Mouse (Mus musculus): ENCODE measurements at regions not wholly inside any gene's neighbourhood (a gene's known extent, or its start where the extent isn't known, plus 50 kb on each side); places are given as distances from the start of the nearest gene placed in this dataset.

DNA sequence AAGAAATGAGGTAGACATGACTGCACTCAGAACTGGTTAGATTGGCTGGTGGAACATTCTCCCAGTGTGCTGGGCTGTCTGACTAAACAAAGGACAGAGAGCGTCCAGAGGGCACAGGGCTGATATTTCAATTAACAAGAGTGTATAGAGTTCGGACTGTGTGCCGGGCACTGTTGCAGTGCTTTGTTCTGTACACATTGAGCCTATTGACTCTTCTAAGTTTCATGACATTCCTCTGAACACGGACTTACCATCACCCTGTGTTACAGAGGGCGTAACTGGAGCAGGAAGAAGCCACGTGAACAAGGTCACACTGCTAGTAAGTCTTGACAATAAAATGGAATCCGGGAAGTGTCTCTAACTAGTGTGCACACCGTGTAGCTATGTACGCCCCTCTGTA is 92.1 kb upstream of the Barx2 start:
- DNase-seq (ENCODE audit: low spot score), result no peak

DNA sequence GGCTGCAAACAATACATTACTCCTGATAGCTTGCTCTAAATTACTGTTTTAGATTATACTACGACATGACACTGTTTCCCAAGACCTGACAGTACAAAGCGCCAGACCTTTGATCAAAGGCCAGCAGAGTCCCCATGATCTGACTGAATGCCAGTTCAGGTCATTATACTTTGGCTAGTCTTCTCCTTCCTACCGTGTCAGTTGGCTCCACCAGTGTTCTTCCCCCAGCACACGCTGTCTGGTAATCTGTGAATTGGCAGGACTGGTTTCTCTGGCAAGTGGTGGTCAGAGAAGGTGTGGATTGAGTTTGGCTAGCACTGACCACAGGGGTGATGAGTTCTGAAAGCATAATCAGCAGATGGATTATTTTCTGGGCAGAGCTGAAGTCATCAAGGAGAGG is 93.1 kb upstream of the Barx2 start:
- no peak for DNase-seq (ENCODE audit: low spot score)

DNA sequence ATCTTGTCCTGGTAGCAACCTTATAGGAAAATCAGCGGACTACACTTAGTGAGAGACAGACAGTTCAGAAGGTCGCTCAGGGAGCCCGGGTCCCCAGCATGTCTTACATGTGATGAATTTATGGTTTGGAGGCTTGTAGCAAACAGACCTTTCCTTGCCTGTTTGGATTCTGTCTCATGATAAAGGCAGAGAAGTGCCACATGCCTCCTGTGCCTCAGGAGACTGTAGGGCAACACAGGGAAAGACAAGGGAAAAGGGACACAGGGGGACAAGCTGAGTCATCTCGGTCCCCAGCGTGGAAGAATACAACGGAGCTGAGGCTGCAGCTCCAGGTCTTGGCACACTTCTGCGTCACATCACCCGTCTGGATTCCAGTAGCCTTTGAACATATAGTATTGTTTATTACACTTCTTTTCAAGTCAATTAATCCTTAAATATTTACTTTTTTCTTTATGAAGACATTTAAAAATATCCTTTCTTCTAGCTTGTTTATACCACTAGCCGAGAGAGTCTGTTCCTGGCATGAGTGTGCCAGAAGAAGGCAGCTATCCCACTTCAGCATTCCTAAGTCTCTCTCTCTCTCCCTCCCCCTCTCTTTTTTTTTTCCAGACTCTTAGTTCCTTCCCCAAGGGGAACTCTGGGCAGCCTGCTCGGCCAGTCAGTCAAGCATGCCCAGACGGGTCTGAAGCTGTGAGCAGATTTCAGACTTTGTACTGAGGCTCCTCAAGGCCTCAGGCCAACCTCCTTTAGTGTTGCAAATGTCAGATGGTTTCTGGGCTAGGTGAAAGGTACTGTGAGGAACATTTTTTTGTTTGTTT is 97.9 kb upstream of the Barx2 start:
- DNase-seq (ENCODE audit: low spot score), result peak; percentile 33

DNA sequence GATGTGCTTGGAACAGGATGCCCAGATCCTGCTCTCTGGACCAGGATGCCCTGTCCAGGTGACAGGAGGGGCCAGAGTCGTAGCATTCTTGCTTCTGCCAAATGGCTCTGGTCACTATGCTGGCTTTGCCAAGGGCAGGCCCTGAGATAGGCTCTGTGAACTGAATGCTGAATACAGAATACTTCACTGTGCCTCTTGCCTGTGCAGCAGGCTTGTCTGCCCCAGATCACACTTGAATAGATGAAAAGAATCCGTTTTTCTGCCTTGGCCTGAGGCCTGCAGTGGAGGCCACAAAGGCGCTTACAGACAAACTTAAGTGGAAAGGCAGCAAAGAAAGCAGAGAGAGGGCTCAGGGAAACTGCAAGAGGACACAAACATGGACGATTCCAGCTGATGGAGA is 99.7 kb upstream of the Arhgap32 start:
- no peak for DNase-seq (ENCODE audit: low spot score)

DNA sequence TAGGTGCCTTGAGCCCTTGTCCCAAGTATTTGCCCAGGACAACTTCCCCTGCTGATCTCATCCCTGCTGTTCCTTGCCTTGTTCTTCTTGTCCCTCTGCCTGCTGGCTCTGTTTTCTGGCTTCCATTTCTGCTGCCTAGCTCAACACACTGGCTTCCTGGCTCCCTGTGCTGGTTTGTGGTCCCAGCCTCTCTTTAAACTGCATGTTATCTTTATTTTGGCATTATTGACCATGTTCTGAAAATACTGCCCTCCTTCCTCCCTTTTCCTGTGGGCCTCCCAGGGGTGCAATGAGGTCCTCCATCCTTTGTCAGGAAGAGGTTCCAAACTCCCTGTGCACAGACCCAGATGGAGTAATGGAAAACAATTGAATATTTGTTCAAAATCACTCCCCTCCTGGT is 97.9 kb upstream of the Arhgap32 start:
- DNase-seq (ENCODE audit: low spot score), result no peak

DNA sequence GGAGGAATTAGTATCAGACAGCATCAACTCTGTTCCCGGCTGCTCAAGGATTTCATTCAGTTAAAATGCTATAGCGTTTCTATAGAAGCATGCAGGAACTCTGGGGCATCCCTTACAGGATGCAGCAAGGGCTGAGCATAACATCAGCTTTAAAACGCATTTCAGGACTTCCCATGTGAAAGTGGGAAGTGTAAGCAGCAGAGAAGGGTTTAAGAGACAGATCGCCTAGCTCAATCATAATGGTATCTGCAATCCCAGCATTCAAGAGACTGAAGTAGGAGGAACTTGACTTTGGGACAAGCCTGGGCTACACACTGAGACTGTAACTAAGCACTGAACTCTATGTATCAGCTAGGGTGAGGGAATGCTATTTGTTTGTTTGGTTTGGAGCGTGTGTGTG is 96.2 kb upstream of the Arhgap32 start:
- no peak for DNase-seq (ENCODE audit: low spot score)

DNA sequence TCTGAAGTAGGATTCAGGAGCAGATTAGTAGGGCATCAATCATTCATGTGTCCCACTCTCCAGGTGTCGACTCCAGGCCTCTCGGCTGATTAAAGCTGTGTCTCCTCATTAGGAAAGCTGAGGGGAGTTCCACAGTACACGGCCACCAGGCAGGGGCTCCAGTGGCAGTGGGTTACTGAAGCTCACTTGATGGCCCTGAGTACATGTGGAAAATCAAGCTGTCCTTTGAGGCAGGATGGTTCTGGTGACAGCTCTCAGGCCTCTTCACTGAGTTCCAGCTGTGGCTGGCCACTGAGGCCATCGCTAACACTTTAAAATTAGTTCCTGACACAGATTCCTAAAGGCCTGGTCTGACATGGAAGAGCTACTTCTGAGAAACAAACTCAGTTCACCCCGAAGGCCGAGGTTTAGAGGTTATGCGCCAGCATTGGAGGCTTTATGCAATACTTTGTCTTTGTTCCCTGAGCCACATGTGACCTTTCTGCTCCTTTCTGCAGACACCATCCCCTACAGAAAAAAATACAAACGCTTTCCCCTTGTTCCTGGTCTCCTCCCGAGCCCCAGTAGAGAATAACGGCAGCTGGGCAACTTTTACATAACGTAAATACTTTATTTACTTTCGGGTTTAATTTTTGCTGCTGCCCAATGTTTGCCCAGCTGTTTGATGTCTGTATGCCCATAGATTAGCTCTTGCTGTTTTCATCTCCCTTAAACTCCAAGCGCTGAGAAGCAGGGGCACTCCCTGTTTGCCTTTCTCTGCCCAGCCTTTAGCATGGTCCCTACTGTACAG is 94.8 kb upstream of the Arhgap32 start:
- DNase-seq (ENCODE audit: low spot score), result no peak

DNA sequence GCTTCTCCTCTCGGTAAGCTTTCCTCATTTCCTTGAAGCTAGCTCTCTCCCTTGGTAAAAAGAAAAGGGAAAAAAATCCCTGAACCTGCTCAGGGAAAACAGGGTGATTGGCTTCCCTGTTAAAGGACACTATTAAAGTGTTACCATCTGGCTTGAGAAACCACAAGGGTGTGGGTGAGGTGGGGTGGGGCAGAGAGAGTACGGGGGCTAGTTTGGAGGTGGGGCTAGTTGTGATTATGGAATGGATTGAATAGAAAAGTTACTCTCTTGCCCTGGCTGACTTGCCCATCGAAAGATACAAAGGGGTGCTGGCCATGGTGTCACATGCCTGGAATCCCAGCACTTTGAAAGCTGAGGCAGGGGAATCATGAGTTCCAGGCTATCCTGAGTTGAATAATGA is 94.2 kb upstream of the Arhgap32 start:
- no peak for DNase-seq (ENCODE audit: low spot score)

DNA sequence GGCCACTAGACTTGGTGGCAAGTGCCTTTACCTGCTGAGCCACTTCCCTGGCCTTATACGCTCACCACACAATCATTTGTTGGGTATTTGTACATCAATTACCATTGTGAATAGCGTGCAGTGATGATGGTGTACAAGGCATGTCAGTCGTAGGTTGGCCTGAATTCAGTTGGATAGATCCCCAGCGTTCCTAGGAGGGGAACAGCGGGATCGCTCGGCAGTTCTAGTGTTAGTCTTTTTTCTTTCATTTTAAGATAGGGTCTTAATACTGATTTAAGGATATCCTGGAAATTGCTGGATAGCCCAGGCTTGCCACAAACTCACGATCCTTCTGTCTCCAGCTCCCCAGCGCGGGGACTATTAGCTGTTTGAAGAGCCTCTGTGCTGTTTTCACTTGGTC is 92.9 kb upstream of the Arhgap32 start:
- DNase-seq (ENCODE audit: low spot score), result no peak

DNA sequence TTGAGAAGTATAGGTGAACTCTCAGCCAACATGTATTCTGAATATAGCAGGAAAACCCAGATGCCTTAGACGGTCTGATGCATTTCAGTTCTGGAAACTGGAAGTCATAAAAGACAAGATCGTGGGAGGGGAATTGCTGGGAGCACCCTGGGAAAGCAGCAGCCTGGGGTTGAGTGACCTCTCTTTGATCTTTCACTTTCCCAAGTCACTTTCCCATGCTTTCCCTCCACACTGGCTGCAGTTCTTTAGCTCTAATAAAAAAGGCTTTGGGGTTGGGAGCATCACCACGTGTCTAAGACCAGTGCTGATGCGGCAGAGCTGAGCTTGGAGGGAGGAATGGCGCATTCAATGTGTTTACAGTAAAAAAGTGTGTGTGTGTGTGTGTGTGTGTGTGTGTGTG is 91.2 kb upstream of the Arhgap32 start:
- no peak for DNase-seq (ENCODE audit: low spot score)

DNA sequence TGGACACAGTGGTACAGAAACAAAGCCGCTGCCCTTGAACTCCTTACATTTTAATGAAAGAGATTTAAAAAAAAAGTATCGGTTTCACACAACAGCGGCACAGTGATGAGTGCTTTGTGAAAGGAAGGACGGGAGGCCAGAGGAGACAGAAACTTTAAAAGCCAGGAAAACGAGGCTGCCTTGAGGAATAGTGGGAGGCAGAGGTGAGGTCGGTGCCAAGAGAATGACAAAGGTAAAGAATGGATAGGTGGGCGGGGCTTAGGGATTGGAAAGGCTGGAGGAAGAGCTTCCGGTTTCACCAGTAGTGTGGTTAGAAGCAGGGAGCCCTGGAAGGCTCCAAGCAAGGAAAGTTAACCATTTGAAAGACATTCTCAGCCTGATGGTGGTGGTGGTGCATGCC is 88.0 kb upstream of the Arhgap32 start:
- no peak for DNase-seq (ENCODE audit: low spot score)

DNA sequence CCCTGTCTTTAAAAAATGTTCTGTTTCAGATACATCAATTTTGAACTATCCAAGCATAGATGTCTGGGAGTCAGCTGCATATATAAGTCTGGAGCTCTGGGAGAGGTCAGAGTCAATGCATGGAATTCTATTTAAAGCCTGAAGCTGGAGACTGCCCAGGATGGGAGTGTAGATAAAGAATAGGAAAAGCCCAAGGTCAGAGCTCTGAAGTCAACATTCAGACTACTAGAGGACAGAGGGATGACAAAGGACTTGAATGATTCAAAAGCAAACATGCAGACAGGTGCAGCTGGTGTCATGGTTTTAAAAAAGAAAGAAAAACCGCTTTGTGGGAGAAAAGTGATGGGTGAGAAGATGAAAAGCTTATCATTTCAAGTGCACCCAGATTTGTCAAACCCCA is 86.9 kb upstream of the Arhgap32 start:
- DNase-seq (ENCODE audit: low spot score), result no peak

DNA sequence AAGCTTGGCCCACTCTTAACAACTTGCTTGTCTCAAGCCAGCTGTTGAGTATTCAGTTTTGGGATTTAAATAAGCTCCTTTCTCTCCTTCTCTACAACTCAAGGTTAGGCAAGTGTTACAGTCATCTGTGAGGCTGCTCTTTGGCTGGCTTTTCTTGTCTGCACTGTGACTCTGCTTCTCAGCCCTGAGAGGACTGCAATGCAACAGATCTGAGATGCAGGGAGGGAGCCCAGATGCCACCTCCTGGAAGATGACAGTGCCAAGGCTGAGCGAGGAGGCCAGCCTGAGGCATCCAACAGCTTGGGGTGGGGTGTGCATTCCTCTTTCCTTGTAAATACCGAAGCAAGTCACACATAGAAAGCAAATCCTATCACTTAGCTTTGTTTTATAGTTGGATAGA is 86.2 kb upstream of the Arhgap32 start:
- DNase-seq (ENCODE audit: low spot score), result no peak

DNA sequence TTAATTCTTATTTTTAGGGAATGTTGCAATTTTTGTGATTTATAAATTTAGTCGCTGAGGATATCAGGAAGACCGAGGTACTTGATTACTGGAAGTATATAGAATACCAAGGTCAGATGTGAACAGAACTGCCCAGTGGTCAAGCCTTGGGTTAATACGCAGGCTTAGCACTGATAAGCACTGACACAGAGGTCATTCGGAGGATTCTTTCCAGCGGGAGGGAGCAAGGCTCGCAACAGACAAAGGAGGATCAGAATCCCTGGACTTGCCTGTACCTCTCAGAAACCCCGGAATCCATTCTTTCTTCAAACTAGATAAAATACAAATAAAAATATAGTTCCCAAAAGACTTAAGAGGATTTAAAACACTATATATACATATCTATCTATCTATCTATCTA is 85.7 kb upstream of the Arhgap32 start:
- DNase-seq (ENCODE audit: low spot score), result no peak

DNA sequence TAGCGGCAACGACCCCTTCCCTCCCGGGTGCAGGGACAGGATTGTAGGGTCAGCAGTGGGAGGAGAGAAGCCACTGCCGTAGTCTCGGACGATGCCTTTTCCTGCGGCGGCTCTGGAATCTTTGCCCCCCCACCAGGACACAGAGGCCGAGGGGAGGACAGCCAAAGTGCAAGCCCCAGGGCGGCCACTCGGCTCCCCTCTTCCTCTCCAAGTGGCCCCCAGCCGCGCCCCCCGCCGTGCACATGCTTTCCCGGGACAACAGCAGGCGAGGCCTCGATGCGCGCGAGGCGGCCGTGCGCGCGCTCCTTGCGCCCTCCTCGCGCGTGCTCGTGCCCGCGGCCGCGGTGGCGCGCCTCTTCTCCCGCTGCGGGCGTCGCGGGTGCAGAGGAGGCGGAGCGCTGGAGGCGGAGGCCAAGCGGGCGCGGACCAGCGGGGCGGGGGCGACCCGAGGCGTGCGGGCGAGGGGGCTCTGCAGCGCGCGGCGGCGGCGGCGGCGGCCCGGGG is 83.9 kb upstream of the Arhgap32 start:
- DNase-seq (ENCODE audit: low spot score), result peak; percentile 84

DNA sequence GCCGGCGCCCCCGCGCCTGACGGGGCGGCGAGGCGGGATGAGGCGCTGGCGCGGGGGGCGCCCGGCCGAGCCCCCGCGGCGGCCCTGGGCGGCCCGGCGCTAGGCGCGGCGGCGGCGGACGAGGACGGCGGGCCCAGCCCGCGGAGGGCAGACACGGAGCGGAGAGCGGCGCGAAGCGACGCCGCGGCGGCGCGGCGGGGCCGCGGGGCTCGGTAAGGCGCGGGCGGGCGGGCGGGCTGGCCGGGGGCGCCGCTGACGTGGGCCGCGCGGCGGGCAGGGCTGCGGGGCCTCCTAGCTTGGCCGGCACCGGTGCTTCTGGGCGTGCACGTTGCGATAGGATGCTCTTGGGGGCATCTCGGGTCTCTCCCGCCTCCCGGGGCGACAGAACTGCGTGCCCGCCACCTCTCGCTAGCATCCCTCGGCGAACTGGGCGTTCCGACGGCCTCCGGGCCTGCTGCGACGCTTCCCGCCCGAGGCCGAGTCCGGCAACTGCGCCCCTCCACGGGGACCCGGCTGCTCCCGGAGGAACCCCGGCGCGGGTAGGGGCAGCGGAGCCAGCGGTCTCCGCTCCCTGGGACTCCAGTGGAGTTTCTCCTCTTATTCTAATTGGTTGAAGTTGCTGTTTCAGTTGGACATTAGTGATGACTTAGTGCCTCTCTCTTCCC is 83.3 kb upstream of the Arhgap32 start:
- peak; percentile 52 for DNase-seq (ENCODE audit: low spot score)

DNA sequence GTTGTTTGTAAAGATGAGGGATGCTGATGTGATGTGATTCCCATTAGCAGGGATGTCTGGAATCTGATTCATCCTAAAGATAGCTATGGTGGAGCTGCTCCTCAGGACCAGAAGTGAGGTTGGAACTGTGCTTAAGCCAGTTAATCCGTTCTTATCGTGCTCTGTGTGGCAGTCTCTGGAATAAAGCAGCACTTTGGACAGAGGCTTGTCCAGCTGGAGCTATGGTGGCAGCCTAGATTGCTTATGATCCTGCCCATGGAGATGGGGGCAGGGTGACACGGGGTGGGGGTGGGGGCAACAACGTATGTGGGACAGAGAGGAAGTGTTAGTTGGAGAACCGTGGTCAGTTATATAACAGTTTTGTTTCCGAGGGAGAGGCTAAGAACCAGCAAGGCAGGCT is 82.0 kb upstream of the Arhgap32 start:
- DNase-seq (ENCODE audit: low spot score), result no peak

DNA sequence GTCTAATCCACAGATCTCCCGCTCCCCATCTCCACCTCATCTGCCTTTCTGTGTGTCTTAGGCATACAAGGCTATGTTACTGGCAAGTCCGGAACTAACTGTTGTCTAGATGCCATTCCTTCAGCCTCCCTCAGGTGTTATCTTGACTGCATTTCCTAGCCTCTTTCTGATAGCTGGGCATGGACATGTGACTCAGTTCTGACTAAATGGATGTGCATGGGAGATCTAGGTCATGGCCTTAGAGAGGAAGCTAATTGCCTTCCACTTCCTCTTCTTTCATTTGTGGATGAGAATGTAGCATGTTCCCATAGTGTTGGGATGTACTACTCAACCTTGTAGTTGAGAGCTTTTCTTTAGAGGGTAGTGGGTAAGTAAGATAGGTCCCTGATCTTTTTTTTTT is 75.9 kb upstream of the Arhgap32 start:
- DNase-seq (ENCODE audit: low spot score), result no peak

DNA sequence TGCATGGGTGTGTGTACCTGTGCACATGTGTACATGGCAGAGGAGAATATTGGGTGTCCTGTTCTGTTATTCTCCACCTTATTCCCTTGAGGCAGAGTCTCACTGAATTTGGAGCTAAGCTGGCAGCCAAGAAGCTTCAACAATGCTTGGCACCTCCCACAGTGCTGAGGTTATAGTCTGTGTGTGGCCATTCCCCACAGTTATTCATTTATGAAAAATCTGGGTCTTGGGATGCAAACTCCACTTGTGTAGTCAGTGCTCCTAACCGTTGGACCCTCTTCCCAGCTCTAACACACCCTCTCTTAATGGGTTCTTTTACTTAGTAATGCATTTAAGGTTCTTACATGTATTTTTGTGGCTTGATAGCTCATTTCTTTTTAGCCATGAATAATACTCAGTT is 72.6 kb upstream of the Arhgap32 start:
- DNase-seq (ENCODE audit: low spot score), result no peak

DNA sequence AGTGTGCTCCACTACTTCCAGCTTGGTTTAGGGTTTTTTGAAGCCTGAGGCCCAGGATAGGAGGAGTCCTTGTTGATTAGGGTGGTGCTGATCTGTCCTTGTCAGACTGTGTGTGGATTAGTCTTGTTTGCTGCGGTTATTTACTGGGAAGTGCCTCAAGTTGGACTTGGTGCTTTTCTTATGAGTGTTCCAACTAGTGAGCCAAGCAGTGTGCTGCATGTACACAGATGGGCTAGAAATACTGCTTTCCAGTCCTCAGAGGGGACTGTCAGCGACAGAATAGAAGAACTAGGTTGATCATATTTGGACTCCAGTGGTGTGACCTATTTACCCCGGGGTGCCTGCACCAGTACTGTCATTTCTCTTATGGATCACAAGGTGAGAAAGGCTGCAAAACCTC is 69.1 kb upstream of the Arhgap32 start:
- DNase-seq (ENCODE audit: low spot score), result no peak

DNA sequence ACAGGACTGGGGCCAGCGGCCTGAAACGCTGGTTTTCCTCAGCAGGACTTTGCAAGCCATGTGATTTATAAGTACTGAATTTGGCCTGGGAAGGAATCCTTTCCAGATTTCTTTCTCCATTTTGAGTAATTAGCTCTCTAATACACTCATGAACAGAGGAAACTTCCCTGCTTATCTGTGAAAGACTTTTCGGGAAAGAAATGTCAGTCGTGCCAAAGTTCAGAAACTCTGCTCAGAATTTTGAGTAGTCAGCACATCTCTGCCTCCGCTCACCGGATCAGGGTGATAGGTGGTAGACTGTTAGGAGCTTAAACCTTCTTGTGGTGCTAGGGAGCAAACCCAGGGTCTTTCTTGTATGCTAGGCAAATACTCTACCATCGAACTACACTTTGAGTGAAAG is 67.0 kb upstream of the Arhgap32 start:
- no peak for DNase-seq (ENCODE audit: low spot score)

DNA sequence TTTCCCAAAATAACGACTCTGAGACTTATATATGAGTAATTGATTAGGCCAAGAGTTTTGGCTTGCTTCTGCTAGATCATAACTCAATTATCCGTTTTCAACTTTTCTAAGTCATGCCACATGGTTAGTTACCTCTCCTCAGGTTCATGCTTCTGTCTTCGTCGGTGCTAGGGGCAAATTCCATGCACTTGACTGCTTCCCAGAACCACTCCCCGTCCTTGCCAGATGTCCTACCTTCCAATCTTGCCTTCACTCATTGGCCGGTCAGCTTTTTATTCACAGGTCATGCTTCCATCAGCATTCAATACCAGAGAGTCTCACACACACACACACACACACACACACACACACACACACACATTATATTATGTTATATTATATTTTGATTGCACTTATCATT is 66.4 kb upstream of the Arhgap32 start:
- DNase-seq (ENCODE audit: low spot score), result no peak
